Mouse (Mus musculus): Measurements from ENCODE around the gene Eif2ak1.
"Not testable (repeated sequence)": the region's sequence is repeated elsewhere in the genome, so short reads cannot be mapped to it uniquely, and the experiment has no call there.

The Eif2ak1 gene

GRCm38 (mm10) chr5:143817116-143817930 lies at the start of gene Eif2ak1:
Eif2ak1 (plus strand) TSS chr5:143817788.
- no peaks in the 10 kb centered on the region for H3K9me3 ChIP-seq (ENCODE audit: low read length)
- no peaks in the 10 kb centered on the region for H3K36me3 ChIP-seq (ENCODE audit: insufficient read depth, low read length)
- no peaks in the 10 kb centered on the region for H3K27me3 ChIP-seq (ENCODE audit: insufficient read depth, low read length)
- TF ChIP-seq POU5F1 (IDR thresholded peaks at IDR 0.05; ENCODE audit: borderline replicate concordance, low read length), result no peak
- no peak for TF ChIP-seq NANOG (IDR thresholded peaks at IDR 0.05; ENCODE audit: borderline replicate concordance, low read length)
- peak; percentile 29; the same call in 1 of the 2 replicates for TF ChIP-seq CTCF (conservative IDR thresholded peaks at IDR 0.05; ENCODE audit: low read length)
- peak within 1 kb of the TSS; percentile 95 for H3K4me3 ChIP-seq (replicated peaks; ENCODE audit: low read length)
- H3K4me1 ChIP-seq (replicated peaks; ENCODE audit: low read depth, low read length), result peaks cover 20% of the 10 kb centered on the region

- Histone ChIP-seq H3K27me3 (ENCODE audit: insufficient read depth, low read length) (peaks cover 8% of the 10 kb centered on the region; the same call in 1 of the 2 replicates), H3K4me3 (replicated peaks; ENCODE audit: low read length) (no peak overlapping the region), H3K36me3 (ENCODE audit: insufficient read depth, low read length) (no peaks in the 10 kb centered on the region), H3K4me1 (replicated peaks; ENCODE audit: low read depth, low read length) (no peaks in the 10 kb centered on the region), H3K9me3 (ENCODE audit: low read length) (no peaks in the 10 kb centered on the region)
- TF ChIP-seq NANOG (IDR thresholded peaks at IDR 0.05; ENCODE audit: borderline replicate concordance, low read length) (no peak), POU5F1 (IDR thresholded peaks at IDR 0.05; ENCODE audit: borderline replicate concordance, low read length) (no peak), CTCF (conservative IDR thresholded peaks at IDR 0.05; ENCODE audit: low read length) (no peak)
Measured at GRCm38 (mm10) chr5:143781951-143782350, 35.6 kb upstream of the Eif2ak1 start.

GRCm38 (mm10) chr5:143785391-143785790 lies 32.2 kb upstream of the Eif2ak1 start:
- Histone ChIP-seq H3K27me3 (ENCODE audit: insufficient read depth, low read length) (peaks cover 8% of the 10 kb centered on the region; the same call in 1 of the 2 replicates), H3K4me1 (replicated peaks; ENCODE audit: low read depth, low read length) (no peaks in the 10 kb centered on the region)
- TF ChIP-seq CTCF (conservative IDR thresholded peaks at IDR 0.05; ENCODE audit: low read length) (no peak), NANOG (IDR thresholded peaks at IDR 0.05; ENCODE audit: borderline replicate concordance, low read length) (no peak), POU5F1 (IDR thresholded peaks at IDR 0.05; ENCODE audit: borderline replicate concordance, low read length) (no peak)

GRCm38 (mm10) chr5:143801216-143801615 lies 16.4 kb upstream of the Eif2ak1 start:
- H3K4me1 ChIP-seq (replicated peaks; ENCODE audit: low read depth, low read length); H3K27me3 ChIP-seq (ENCODE audit: insufficient read depth, low read length); H3K4me3 ChIP-seq (replicated peaks; ENCODE audit: low read length); H3K9me3 ChIP-seq (ENCODE audit: low read length); H3K36me3 ChIP-seq (ENCODE audit: insufficient read depth, low read length): not testable (repeated sequence)

More at GRCm38 (mm10) chr5:143785391-143785790, 32.2 kb upstream of the Eif2ak1 start:
- no peak overlapping the region for H3K4me3 ChIP-seq (replicated peaks; ENCODE audit: low read length)
- no peaks in the 10 kb centered on the region for H3K9me3 ChIP-seq (ENCODE audit: low read length)
- H3K36me3 ChIP-seq (ENCODE audit: insufficient read depth, low read length), result no peaks in the 10 kb centered on the region

- TF ChIP-seq POU5F1 (IDR thresholded peaks at IDR 0.05; ENCODE audit: borderline replicate concordance, low read length) (no peak), CTCF (conservative IDR thresholded peaks at IDR 0.05; ENCODE audit: low read length) (no peak), NANOG (IDR thresholded peaks at IDR 0.05; ENCODE audit: borderline replicate concordance, low read length) (no peak)
- Histone ChIP-seq H3K9me3 (ENCODE audit: low read length) (no peaks in the 10 kb centered on the region), H3K27me3 (ENCODE audit: insufficient read depth, low read length) (no peaks in the 10 kb centered on the region; the same call in 1 of the 2 replicates), H3K4me1 (replicated peaks; ENCODE audit: low read depth, low read length) (no peaks in the 10 kb centered on the region), H3K36me3 (ENCODE audit: insufficient read depth, low read length) (no peaks in the 10 kb centered on the region), H3K4me3 (replicated peaks; ENCODE audit: low read length) (no peak overlapping the region)
Measured at GRCm38 (mm10) chr5:143804056-143804765, 13.4 kb upstream of the Eif2ak1 start.

- Histone ChIP-seq H3K27me3 (ENCODE audit: insufficient read depth, low read length) (no peaks in the 10 kb centered on the region; the same call in 1 of the 2 replicates), H3K4me1 (replicated peaks; ENCODE audit: low read depth, low read length) (no peaks in the 10 kb centered on the region), H3K36me3 (ENCODE audit: insufficient read depth, low read length) (no peaks in the 10 kb centered on the region), H3K4me3 (replicated peaks; ENCODE audit: low read length) (no peak overlapping the region), H3K9me3 (ENCODE audit: low read length) (no peaks in the 10 kb centered on the region)
- TF ChIP-seq POU5F1 (IDR thresholded peaks at IDR 0.05; ENCODE audit: borderline replicate concordance, low read length), result no peak
- TF ChIP-seq CTCF (conservative IDR thresholded peaks at IDR 0.05; ENCODE audit: low read length), result no peak
Measured at GRCm38 (mm10) chr5:143807268-143807667, 10.3 kb upstream of the Eif2ak1 start.

GRCm38 (mm10) chr5:143809421-143810090 lies 8.0 kb upstream of the Eif2ak1 start:
- no peak for TF ChIP-seq NANOG (IDR thresholded peaks at IDR 0.05; ENCODE audit: borderline replicate concordance, low read length)
- Histone ChIP-seq H3K4me3 (replicated peaks; ENCODE audit: low read length) (no peak overlapping the region), H3K27me3 (ENCODE audit: insufficient read depth, low read length) (no peaks in the 10 kb centered on the region; the same call in 1 of the 2 replicates), H3K36me3 (ENCODE audit: insufficient read depth, low read length) (no peaks in the 10 kb centered on the region), H3K9me3 (ENCODE audit: low read length) (no peaks in the 10 kb centered on the region), H3K4me1 (replicated peaks; ENCODE audit: low read depth, low read length) (no peaks in the 10 kb centered on the region)

GRCm38 (mm10) chr5:143811653-143812052 lies 5.9 kb upstream of the Eif2ak1 start:
- no peak for TF ChIP-seq POU5F1 (IDR thresholded peaks at IDR 0.05; ENCODE audit: borderline replicate concordance, low read length)
- TF ChIP-seq CTCF (conservative IDR thresholded peaks at IDR 0.05; ENCODE audit: low read length), result no peak
- no peak for TF ChIP-seq NANOG (IDR thresholded peaks at IDR 0.05; ENCODE audit: borderline replicate concordance, low read length)
- no peaks in the 10 kb centered on the region for H3K27me3 ChIP-seq (ENCODE audit: insufficient read depth, low read length)
- no peaks in the 10 kb centered on the region for H3K9me3 ChIP-seq (ENCODE audit: low read length)
- H3K36me3 ChIP-seq (ENCODE audit: insufficient read depth, low read length), result no peaks in the 10 kb centered on the region
- no peak overlapping the region for H3K4me3 ChIP-seq (replicated peaks; ENCODE audit: low read length)
- no peaks in the 10 kb centered on the region for H3K4me1 ChIP-seq (replicated peaks; ENCODE audit: low read depth, low read length)
